Mouse (Mus musculus): ENCODE measurements around the gene Ptprf. TPM values are rescaled to one million over a fixed set of nuclear protein-coding genes. Genes with fewer than 3 reads are reported as not detected.

Ptprf gene
- polyA plus RNA-seq, 1 experiment: 7.4 TPM

- 85% methylated on average over 1 of the region's 1 CpGs for WGBS
- no peak for TF ChIP-seq CTCF (IDR thresholded peaks at IDR 0.05; ENCODE audit: control insufficient read depth, insufficient read depth, low read length)
- TF ChIP-seq POLR2A (IDR thresholded peaks at IDR 0.05; ENCODE audit: borderline replicate concordance, control insufficient read depth, low read depth, low read length): no peak
- no peak overlapping the region for H3K27ac ChIP-seq (ENCODE audit: control insufficient read depth, insufficient read depth, low read depth, low read length, poor library complexity)
- no peak overlapping the region for H3K4me3 ChIP-seq (replicated peaks; ENCODE audit: control insufficient read depth, low read depth, low read length)
- H3K4me1 ChIP-seq (ENCODE audit: control insufficient read depth, insufficient read depth, low read length): no peaks in the 10 kb centered on the region
Measured at GRCm38 (mm10) chr4:118310461-118310860, 19.3 kb upstream of the Ptprf start.

GRCm38 (mm10) chr4:118307533-118308263 lies 16.5 kb upstream of the Ptprf start:
- Histone ChIP-seq H3K4me3 (replicated peaks; ENCODE audit: control insufficient read depth, low read depth, low read length) (no peak overlapping the region), H3K27ac (ENCODE audit: control insufficient read depth, insufficient read depth, low read depth, low read length, poor library complexity) (no peak overlapping the region), H3K4me1 (ENCODE audit: control insufficient read depth, insufficient read depth, low read length) (no peaks in the 10 kb centered on the region)
- WGBS: 91% methylated on average over 13 of the region's 13 CpGs
- TF ChIP-seq POLR2A (IDR thresholded peaks at IDR 0.05; ENCODE audit: borderline replicate concordance, control insufficient read depth, low read depth, low read length) (no peak), CTCF (IDR thresholded peaks at IDR 0.05; ENCODE audit: control insufficient read depth, insufficient read depth, low read length) (no peak)

- H3K27ac ChIP-seq (ENCODE audit: control insufficient read depth, insufficient read depth, low read depth, low read length, poor library complexity): no peak overlapping the region
- H3K4me1 ChIP-seq (ENCODE audit: control insufficient read depth, insufficient read depth, low read length): no peaks in the 10 kb centered on the region
- no peak overlapping the region for H3K4me3 ChIP-seq (replicated peaks; ENCODE audit: control insufficient read depth, low read depth, low read length)
- WGBS: 86% methylated on average over 21 of the region's 21 CpGs
- TF ChIP-seq POLR2A (IDR thresholded peaks at IDR 0.05; ENCODE audit: borderline replicate concordance, control insufficient read depth, low read depth, low read length): no peak
- TF ChIP-seq CTCF (IDR thresholded peaks at IDR 0.05; ENCODE audit: control insufficient read depth, insufficient read depth, low read length): no peak
Measured at GRCm38 (mm10) chr4:118306113-118306696, 15.0 kb upstream of the Ptprf start.

GRCm38 (mm10) chr4:118304984-118305383 lies 13.8 kb upstream of the Ptprf start:
- Histone ChIP-seq H3K4me3 (replicated peaks; ENCODE audit: control insufficient read depth, low read depth, low read length) (no peak overlapping the region), H3K4me1 (ENCODE audit: control insufficient read depth, insufficient read depth, low read length) (no peaks in the 10 kb centered on the region), H3K27ac (ENCODE audit: control insufficient read depth, insufficient read depth, low read depth, low read length, poor library complexity) (no peak overlapping the region)
- no peak for TF ChIP-seq POLR2A (IDR thresholded peaks at IDR 0.05; ENCODE audit: borderline replicate concordance, control insufficient read depth, low read depth, low read length)
- no peak for TF ChIP-seq CTCF (IDR thresholded peaks at IDR 0.05; ENCODE audit: control insufficient read depth, insufficient read depth, low read length)
- WGBS: 77% methylated on average over 4 of the region's 4 CpGs

GRCm38 (mm10) chr4:118297844-118298243 lies 6.6 kb upstream of the Ptprf start:
- Histone ChIP-seq H3K4me1 (ENCODE audit: control insufficient read depth, insufficient read depth, low read length) (no peaks in the 10 kb centered on the region; the same call in 1 of the 2 replicates), H3K27ac (ENCODE audit: control insufficient read depth, insufficient read depth, low read depth, low read length, poor library complexity) (no peak overlapping the region), H3K4me3 (replicated peaks; ENCODE audit: control insufficient read depth, low read depth, low read length) (no peak overlapping the region)
- TF ChIP-seq CTCF (IDR thresholded peaks at IDR 0.05; ENCODE audit: control insufficient read depth, insufficient read depth, low read length) (no peak), POLR2A (IDR thresholded peaks at IDR 0.05; ENCODE audit: borderline replicate concordance, control insufficient read depth, low read depth, low read length) (no peak)
- WGBS: 15% methylated on average over 5 of the region's 5 CpGs

- no peak for TF ChIP-seq CTCF (IDR thresholded peaks at IDR 0.05; ENCODE audit: control insufficient read depth, insufficient read depth, low read length)
- no peak for TF ChIP-seq POLR2A (IDR thresholded peaks at IDR 0.05; ENCODE audit: borderline replicate concordance, control insufficient read depth, low read depth, low read length)
- no peak overlapping the region for H3K4me3 ChIP-seq (replicated peaks; ENCODE audit: control insufficient read depth, low read depth, low read length)
- 7% methylated on average over 17 of the region's 17 CpGs for WGBS
Measured at GRCm38 (mm10) chr4:118295651-118296561, 4.7 kb upstream of the Ptprf start.

GRCm38 (mm10) chr4:118294811-118295210 lies 3.6 kb upstream of the Ptprf start:
- no peak overlapping the region for H3K27ac ChIP-seq (ENCODE audit: control insufficient read depth, insufficient read depth, low read depth, low read length, poor library complexity)
- H3K4me1 ChIP-seq (ENCODE audit: control insufficient read depth, insufficient read depth, low read length): no peaks in the 10 kb centered on the region; the same call in 1 of the 2 replicates
- 72% methylated on average over 4 of the region's 4 CpGs for WGBS
- no peak for TF ChIP-seq CTCF (IDR thresholded peaks at IDR 0.05; ENCODE audit: control insufficient read depth, insufficient read depth, low read length)
- H3K4me3 ChIP-seq (replicated peaks; ENCODE audit: control insufficient read depth, low read depth, low read length): no peak overlapping the region

More at GRCm38 (mm10) chr4:118295651-118296561, 4.7 kb upstream of the Ptprf start:
- Histone ChIP-seq H3K27ac (ENCODE audit: control insufficient read depth, insufficient read depth, low read depth, low read length, poor library complexity) (no peak overlapping the region), H3K4me1 (ENCODE audit: control insufficient read depth, insufficient read depth, low read length) (no peaks in the 10 kb centered on the region; the same call in 1 of the 2 replicates)

All from bone marrow, adult 2 months (tissue).